Mouse (Mus musculus): ENCODE results near the gene Cdk18.

Gene Cdk18

GRCm38 (mm10) chr1:132065475-132066172 is 73.9 kb downstream of the Cdk18 start:
- no peak for DNase-seq (ENCODE audit: low spot score in 2 of 2)

GRCm38 (mm10) chr1:132065001-132065400 is 74.5 kb downstream of the Cdk18 start:
- DNase-seq (ENCODE audit: low spot score in 2 of 2), result no peak

- no peak for DNase-seq (ENCODE audit: low spot score in 2 of 2)
Observed at GRCm38 (mm10) chr1:132063096-132063495, 76.4 kb downstream of the Cdk18 start.

Data from spleen, postnatal 36 days (tissue).